Mouse (Mus musculus) heart, adult 8-10 months (tissue): Measurements from ENCODE around the gene Clybl. TPM values are rescaled to one million over a fixed set of nuclear protein-coding genes. Genes with fewer than 3 reads are reported as not detected.

Source experiments
- DNase-seq: peaks from one replicate; pipeline ENCODE4 v3.0.0; 2022; ENCODE audit warnings: low spot score
- total RNA-seq, 4 experiments: library from RNA; stranded (reverse); gene quantifications; 2 replicates each; pipeline ENCODE4 v1.2.4; 2022

Clybl gene
- total RNA-seq, 4 experiments from 2014 or later = 129 to 140 (median 133) TPM

DNA sequence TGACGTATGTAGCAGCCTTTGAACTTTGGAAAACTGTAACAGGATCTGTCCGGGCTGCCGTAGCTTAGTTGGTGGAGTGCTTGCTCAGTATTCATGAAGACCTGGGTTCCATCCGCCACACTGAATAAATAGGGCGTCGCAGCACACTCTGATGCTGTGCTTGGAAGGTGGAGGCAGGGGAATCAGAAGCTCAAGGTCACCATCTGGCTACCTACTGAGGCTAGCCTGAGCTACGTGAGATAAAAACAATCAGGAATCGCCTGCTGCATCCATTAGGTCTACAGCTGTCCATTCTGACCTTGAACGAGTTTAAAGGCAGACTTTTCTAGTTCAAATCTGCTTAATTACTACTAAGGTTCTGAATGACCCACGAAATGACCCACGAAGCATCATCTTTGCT, 118.8 kb downstream of the Clybl start:
- no peak for DNase-seq

GRCm38 (mm10) chr14:122303821-122304220, 122.3 kb downstream of the Clybl start:
- no peak for DNase-seq

- no peak for DNase-seq
These were observed 123.6 kb downstream of the Clybl start for GRCm38 (mm10) chr14:122305132-122305531.

GRCm38 (mm10) chr14:122312415-122312814, 130.9 kb downstream of the Clybl start:
- no peak for DNase-seq

DNA sequence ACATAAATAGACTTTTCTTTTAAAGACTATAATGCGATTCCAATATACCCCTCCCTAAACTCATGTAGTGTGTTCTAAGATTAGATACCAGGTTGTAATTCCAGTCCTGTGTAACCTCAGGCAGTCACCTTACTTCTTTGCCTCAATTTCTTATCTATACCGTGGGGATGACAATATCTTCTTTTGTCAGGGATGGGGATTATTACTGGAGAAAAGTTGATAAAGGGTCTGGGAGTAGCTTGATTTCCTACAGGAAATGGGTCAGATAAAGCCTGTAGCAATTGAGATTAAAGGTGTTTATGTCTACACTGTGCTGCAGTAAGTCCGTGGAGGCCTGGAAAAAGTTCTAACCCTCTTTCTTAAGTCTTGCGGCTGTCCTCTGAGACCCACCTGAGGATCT, 131.8 kb downstream of the Clybl start:
- no peak for DNase-seq

GRCm38 (mm10) chr14:122315743-122316142, 134.2 kb downstream of the Clybl start:
- DNase-seq = no peak

DNA sequence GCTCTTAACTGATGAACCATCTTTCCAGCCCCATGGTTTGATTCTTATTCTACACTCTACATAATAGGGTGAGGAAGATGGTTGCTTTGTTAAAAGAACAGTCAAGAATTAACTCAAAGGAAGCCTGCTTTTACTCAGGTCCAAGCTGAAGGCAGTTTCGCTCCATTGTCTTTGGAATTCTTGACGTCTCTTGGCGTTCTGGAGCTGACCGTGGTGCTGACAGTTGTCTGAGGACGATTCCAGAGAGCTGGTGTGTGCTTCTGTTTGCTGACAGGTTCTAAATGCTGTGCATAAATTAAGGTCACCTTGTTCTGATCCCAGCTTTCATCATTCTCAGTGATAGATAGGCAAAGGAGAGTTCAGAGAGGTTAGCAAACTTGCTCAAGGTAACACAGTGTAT, 140.6 kb downstream of the Clybl start:
- DNase-seq = no peak

DNA sequence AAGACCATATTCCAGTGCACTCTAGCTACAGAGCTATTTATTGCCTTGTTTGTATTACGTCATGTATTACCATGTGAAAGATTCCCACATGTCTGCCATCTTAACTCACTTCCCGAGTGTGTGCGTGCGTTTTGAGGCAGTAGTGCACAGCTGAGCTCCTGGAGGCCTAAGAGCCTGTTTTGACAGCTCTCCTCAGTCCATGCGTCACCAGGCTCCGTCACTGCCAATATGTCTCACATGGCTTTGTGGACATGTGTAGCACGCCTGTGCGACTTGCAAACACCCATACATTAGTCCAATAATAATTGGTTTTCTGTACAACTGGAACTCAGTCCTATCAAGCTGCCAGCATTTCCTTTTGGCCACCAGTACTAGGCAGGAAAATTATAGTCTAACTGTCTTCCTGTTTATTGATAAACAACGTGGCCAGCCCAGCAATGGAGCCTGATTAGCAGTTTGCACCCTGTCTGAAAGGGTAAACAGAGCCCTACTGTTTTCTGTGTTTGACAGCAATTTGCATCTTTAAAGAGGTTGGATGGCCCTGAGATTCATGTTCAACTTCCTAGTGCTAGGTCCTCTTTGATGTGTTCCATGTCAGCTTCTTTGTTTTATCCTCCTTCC, 142.4 kb downstream of the Clybl start:
- DNase-seq = no peak

- DNase-seq = no peak
These were observed 148.6 kb downstream of the Clybl start for GRCm38 (mm10) chr14:122330136-122330535.

DNA sequence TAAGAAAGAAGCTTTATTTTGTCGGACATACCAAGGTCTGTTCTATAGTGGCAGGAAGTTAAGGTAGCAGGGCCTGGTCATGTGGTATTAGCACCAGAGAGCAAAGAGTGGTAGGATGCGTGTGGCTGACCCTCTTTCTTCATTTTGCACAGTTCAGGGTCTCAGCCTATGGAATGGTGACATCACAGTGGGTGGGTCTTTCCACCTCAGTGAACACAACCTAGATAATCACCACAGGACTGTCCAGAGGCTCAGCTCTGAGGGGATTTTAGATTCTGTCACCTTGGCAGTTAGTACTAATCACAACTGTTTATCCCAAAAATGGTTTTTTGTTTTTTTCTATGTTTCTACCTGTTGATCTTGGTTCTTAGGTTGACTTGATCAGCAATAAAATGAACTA, 149.2 kb downstream of the Clybl start:
- no peak for DNase-seq

DNA sequence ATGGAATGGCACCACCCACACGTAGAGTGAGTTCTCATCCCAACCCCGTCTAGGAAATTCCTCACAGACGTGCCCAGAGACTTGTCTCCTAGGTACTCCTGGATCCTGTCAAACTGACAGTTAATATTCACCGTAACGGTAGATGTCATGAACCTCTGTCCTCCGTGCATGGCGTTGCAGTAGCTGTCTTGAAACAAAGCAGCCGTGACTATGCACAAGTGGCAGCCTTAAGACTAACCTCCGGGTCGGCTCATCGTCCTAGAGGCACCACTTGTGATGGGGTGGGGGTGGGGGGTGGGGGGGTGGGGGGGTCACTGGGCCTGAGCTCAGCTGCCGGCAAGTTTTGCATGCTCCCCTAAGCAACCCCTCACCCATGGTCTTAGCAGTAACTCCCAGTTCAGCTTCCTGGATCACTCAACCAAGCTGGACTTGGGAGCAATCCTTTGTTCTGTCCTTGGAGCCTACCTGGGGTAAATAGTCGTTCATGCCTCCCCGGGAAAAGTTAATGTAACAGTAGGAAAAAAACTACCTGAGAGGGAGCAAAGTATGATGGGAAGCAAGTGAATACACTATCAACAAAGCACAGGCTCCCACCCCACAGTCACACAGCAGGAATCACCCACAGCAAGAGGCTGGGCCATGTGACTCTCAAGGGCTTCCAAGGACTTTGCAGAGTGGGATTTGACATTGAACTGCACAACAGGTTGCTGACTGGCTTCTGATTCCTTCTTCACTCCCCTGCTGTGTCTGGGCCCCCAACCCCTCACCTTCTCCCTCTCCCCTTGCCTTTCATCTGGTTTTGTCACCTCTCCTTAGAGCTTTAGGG, 150.3 kb downstream of the Clybl start:
- no peak for DNase-seq

DNA sequence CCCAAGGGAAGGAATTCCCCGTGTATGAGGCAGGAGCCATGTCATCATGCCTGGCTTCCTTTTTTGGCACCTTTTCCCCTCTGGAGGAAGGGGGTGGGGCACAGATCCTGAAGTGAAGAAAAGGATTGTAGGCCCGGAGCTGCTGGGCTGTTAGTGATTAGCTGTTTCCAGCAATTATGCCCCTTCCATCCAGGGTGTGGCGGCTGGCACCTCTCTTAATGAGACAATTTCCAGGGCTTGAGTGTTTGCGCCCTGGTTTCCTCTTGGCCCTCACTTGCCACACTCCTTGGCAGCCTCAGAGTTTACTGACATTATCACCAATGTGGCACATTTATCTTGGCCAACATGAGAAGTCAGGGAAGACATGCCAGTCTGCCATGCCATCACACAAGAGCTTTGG, 155.5 kb downstream of the Clybl start:
- no peak for DNase-seq

- DNase-seq = no peak
These were observed 157.3 kb downstream of the Clybl start for GRCm38 (mm10) chr14:122338784-122339183.

DNA sequence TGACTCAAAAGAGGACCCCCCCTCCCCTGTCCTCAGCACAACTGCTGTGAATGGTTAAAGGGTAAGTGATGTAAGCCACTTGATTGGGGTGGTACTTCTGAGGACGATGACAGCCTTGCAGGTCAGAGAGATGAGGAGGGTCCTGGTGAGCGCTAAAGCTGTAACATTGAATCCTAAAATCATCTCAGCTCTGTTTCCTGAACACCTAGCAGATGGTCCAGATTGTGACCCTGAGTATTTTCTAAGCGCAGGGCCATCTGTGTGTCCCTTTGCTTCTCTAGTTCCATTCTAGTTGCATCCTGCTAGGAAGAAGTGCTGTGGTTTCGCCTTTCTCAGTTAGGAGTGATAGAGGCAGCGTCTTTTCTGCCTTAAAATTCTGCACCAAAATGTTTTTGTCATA, 158.6 kb downstream of the Clybl start:
- no peak for DNase-seq

DNA sequence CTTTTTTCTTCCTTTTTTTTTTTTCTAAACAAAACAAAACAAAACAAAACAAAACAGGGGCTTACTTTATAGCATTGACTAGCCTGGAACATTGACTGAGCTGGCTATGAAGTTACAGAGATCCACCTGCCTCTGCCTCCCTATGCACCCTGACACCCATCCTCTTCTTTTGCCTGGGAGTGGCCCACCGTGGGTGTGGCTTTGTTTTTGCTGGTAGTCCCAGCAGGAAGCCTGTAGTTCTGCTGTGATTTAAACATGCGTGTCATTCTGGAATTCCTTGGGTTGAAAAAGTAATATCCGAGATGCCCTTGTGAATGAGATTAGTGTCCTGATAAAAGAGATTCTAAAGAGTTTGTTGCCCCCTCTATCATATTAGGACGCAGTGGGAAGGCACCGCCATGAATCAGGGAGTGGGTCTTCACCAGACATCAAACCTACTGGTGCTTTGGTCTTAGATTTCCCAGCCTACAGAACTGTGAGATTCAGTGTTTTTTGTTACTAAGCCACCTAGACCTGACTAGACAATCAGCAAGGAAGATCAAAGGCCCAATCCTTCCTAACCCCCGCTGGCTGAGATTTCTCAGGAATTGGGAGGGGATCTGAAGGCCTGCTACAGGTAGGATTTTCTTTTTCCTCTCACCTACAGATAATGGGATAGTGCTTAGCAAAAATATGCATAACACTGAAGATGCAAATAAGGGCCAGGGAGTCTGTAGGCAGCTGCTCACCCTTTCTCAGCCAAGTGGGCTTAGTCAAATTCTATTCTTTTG, 160.3 kb downstream of the Clybl start:
- no peak for DNase-seq

- DNase-seq = no peak
These were observed 163.0 kb downstream of the Clybl start for GRCm38 (mm10) chr14:122344272-122345224.

- DNase-seq = no peak
These were observed 166.6 kb downstream of the Clybl start for GRCm38 (mm10) chr14:122348069-122348468.

DNA sequence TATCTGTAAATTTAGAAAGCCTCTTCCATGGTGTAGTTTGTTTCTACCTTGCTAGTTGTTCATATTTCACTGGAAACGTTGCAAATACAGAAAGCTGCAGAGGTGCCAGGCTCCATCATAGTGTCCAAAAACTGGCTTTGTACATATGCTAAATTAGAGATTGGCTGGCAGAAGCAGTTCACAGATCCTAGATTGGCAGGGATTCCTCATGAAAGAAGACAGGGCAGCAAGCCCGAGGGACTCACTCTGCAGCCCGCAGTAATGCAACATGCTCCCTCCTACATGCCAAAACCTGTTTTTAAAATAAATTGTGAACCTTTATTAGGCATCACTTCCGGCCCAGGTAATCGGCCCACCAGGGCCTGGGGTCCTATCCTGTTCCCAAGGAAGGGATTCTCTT, 167.8 kb downstream of the Clybl start:
- DNase-seq = no peak

- no peak for DNase-seq
These were observed 168.3 kb downstream of the Clybl start for GRCm38 (mm10) chr14:122349761-122350160.

- DNase-seq = peak; percentile 7
These were observed 169.3 kb downstream of the Clybl start for GRCm38 (mm10) chr14:122350766-122351165.

- no peak for DNase-seq
These were observed 175.8 kb downstream of the Clybl start for GRCm38 (mm10) chr14:122357316-122357715.
